Mouse (Mus musculus) embryonic fibroblast, embryonic 13.5 days (primary cell): ENCODE results near the gene Usp31.

Experiments used
- CTCF ChIP-seq: IDR thresholded peaks from 2 replicates; pipeline ENCODE4 v1.5.1; 2011; ENCODE audit warnings: mild to moderate bottlenecking, control low read depth, low read length, moderate library complexity, borderline replicate concordance; ENCODE audit not compliant: insufficient read depth
- POLR2A ChIP-seq: IDR thresholded peaks from 2 replicates; pipeline ENCODE4 v1.6.1; 2011; ENCODE audit warnings: low read depth, mild to moderate bottlenecking, control low read depth, low read length, moderate library complexity

- TF ChIP-seq CTCF (no peak), POLR2A (no peak)
Measured at GRCm38 (mm10) chr7:121701983-121702382, 5.1 kb downstream of the Usp31 start.
